Mouse (Mus musculus) bone marrow, adult 2 months (tissue): ENCODE results near the gene Cdh8. TPM values are rescaled to one million over a fixed set of nuclear protein-coding genes. Genes with fewer than 3 reads are reported as not detected.

Experiments
- H3K27ac ChIP-seq: fragments of 200-500 bp; 2 replicates; pipeline ENCODE4 v1.5.1; 2012; ENCODE audit warnings: low read depth, mild to moderate bottlenecking, control low read depth, inconsistent platforms, low read length; ENCODE audit not compliant: control insufficient read depth, poor library complexity, insufficient read depth
- H3K4me1 ChIP-seq: fragments of 200-500 bp; 2 replicates; pipeline ENCODE4 v1.6.1; 2011; ENCODE audit warnings: low read length; ENCODE audit not compliant: control insufficient read depth, insufficient read depth
- H3K4me3 ChIP-seq: fragments of 200-500 bp; replicated peaks from 2 replicates; pipeline ENCODE3; 2011; ENCODE audit warnings: mild to moderate bottlenecking, low read depth, low read length, control low read depth; ENCODE audit not compliant: control insufficient read depth
- CTCF ChIP-seq: fragments of 200-500 bp; IDR thresholded peaks from 2 replicates; pipeline ENCODE4 v1.5.1; 2011; ENCODE audit warnings: low read length, control low read depth; ENCODE audit not compliant: control insufficient read depth, insufficient read depth
- POLR2A ChIP-seq: fragments of 200-500 bp; IDR thresholded peaks from 2 replicates; pipeline ENCODE4 v1.6.1; 2011; ENCODE audit warnings: low read depth, mild to moderate bottlenecking, control low read depth, low read length, borderline replicate concordance; ENCODE audit not compliant: control insufficient read depth
- WGBS: fragments of 180-500 bp; shearing (Covaris S2); methylation state at CpG from one replicate; pipeline ENCODE4 v1.1.7; 2018; 5-methylcytosine and 5-hydroxymethylcytosine counted together
- polyA plus RNA-seq: library from polyadenylated mRNA; stranded (reverse); fragments of >200 nt; gene quantifications from 2 replicates; pipeline ENCODE4 v1.2.4, GENCODE M21; 2011; ENCODE audit warnings: low replicate concordance; ENCODE audit not compliant: missing spikeins, insufficient read depth, insufficient read length

The Cdh8 gene
- polyA plus RNA-seq, 1 experiment = not detected

- H3K27ac ChIP-seq = no peak overlapping the region
- 46% methylated on average over 10 of the region's 10 CpGs for WGBS
- H3K4me1 ChIP-seq = no peaks in the 10 kb centered on the region
- H3K4me3 ChIP-seq = no peak overlapping the region
- TF ChIP-seq CTCF = no peak
- TF ChIP-seq POLR2A = no peak
Observed at GRCm38 (mm10) chr8:99413877-99414482, 2.3 kb downstream of the Cdh8 start.

GRCm38 (mm10) chr8:99393908-99394307, 22.4 kb downstream of the Cdh8 start:
- no peaks in the 10 kb centered on the region for H3K4me1 ChIP-seq
- 74% methylated on average over 4 of the region's 4 CpGs for WGBS
- TF ChIP-seq CTCF = no peak
- no peak for TF ChIP-seq POLR2A
- H3K4me3 ChIP-seq = no peak overlapping the region
- no peak overlapping the region for H3K27ac ChIP-seq

GRCm38 (mm10) chr8:99370104-99370503, 46.2 kb downstream of the Cdh8 start:
- WGBS = 85% methylated on average over 5 of the region's 5 CpGs
- no peak for TF ChIP-seq POLR2A
- TF ChIP-seq CTCF = no peak
- Histone ChIP-seq H3K4me1 (no peaks in the 10 kb centered on the region), H3K27ac (no peak overlapping the region), H3K4me3 (no peak overlapping the region)

- no peak for TF ChIP-seq CTCF
- TF ChIP-seq POLR2A = no peak
- Histone ChIP-seq H3K4me3 (no peak overlapping the region), H3K4me1 (no peaks in the 10 kb centered on the region), H3K27ac (no peak overlapping the region)
- WGBS = 92% methylated on average over 3 of the region's 3 CpGs
Observed at GRCm38 (mm10) chr8:99369166-99369565, 47.1 kb downstream of the Cdh8 start.

GRCm38 (mm10) chr8:99368449-99368848, 47.8 kb downstream of the Cdh8 start:
- H3K4me3 ChIP-seq = no peak overlapping the region
- H3K4me1 ChIP-seq = no peaks in the 10 kb centered on the region
- 74% methylated on average over 7 of the region's 7 CpGs for WGBS
- TF ChIP-seq CTCF (no peak), POLR2A (no peak)
- H3K27ac ChIP-seq = no peak overlapping the region

- TF ChIP-seq CTCF (no peak), POLR2A (no peak)
- WGBS = 90% methylated on average over 3 of the region's 3 CpGs
- Histone ChIP-seq H3K4me1 (no peaks in the 10 kb centered on the region), H3K4me3 (no peak overlapping the region), H3K27ac (no peak overlapping the region)
Observed at GRCm38 (mm10) chr8:99353923-99354322, 62.3 kb downstream of the Cdh8 start.

GRCm38 (mm10) chr8:99353221-99353620, 63.0 kb downstream of the Cdh8 start:
- 42% methylated on average over 1 of the region's 1 CpGs for WGBS
- no peak overlapping the region for H3K27ac ChIP-seq
- TF ChIP-seq CTCF (no peak), POLR2A (no peak)
- no peaks in the 10 kb centered on the region for H3K4me1 ChIP-seq
- H3K4me3 ChIP-seq = no peak overlapping the region

- H3K4me3 ChIP-seq = no peak overlapping the region
- TF ChIP-seq CTCF = no peak
- TF ChIP-seq POLR2A = no peak
- H3K27ac ChIP-seq = no peak overlapping the region
- H3K4me1 ChIP-seq = no peaks in the 10 kb centered on the region
Observed at GRCm38 (mm10) chr8:99349456-99349855, 66.8 kb downstream of the Cdh8 start.

- Histone ChIP-seq H3K4me3 (no peak overlapping the region), H3K4me1 (no peaks in the 10 kb centered on the region), H3K27ac (no peak overlapping the region)
- WGBS = 79% methylated on average over 3 of the region's 3 CpGs
- TF ChIP-seq POLR2A = no peak
- no peak for TF ChIP-seq CTCF
Observed at GRCm38 (mm10) chr8:99348618-99349017, 67.7 kb downstream of the Cdh8 start.
